In the genomic region with DNA sequence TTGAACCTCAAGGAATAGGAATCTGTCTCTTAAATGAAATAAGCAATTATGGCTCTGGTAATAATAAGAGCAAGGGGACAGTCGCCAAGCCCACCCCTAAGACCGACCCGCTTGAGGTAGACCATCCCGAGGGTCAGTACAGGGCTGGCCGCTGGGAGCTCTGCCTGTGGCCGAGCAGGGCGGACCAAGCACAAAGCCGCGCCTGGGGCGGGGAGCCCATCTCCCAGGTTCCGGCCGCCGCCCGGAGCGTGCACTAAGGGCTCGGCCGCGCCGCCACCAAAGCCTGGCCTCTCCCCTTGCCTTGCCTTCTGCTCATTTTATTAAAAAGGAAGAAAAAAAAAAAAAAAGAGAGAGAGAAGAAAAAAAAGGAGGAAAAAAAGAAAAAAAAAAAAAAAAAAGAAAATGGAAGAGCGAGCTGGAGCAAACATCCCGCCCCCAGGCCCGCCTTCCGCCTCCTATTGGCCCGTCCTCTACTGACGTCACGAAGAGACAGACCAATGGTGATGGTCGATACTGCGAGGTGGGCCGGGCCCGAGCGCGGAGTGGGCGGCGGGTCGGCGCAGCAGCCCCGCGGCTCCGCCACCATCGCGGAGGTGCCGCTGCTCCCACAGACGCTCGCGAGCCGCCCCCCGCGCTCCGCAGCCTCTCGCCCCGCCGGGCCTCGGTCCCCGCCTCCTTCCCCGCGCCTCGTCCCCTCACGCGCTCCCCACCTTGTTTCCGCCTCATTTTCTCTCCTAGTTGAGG, we compare ENCODE assay signal across 8 mouse cellular contexts. TPM values are rescaled to one million over a fixed set of nuclear protein-coding genes. Genes with fewer than 3 reads are reported as not detected.
DNase-seq lines count a peak whose midpoint lies in the region; ATAC-seq and TF ChIP-seq lines count a peak whose summit lies in the region.

TSS of gene Rere (plus strand) at position 629 of the 744 bp plus-strand sequence.

- no peaks in the 10 kb centered on the region for H3K79me2 ChIP-seq in heart, adult 2 months (replicated peaks; ENCODE audit: control insufficient read depth, insufficient read depth, low read length)

- H3K4me2 ChIP-seq in embryonic facial prominence, embryonic 13.5 days: peak within 1 kb of the TSS; percentile 77
- H3K4me2 ChIP-seq in limb, embryonic 13.5 days (replicated peaks): peak within 1 kb of the TSS; percentile 76
- peak within 1 kb of the TSS; percentile 69 for H3K4me2 ChIP-seq in midbrain, embryonic 16.5 days (ENCODE audit: low read length)

- WGBS in embryonic facial prominence, embryonic 13.5 days: under 1% methylated on average over 47 of the region's 60 CpGs
- WGBS in heart, adult 2 months: 1% methylated on average over 60 of the region's 60 CpGs
- under 1% methylated on average over 60 of the region's 60 CpGs for WGBS in limb, embryonic 13.5 days
- WGBS in midbrain, embryonic 16.5 days: under 1% methylated on average over 59 of the region's 60 CpGs

- TF ChIP-seq CTCF in heart, adult 2 months (IDR thresholded peaks at IDR 0.05): peak; percentile 49

- 0 out of 2 replicates have a peak, but pooled peaks have one; percentile 7 for TF ChIP-seq EP300 in heart, adult 2 months (IDR thresholded peaks at IDR 0.05; ENCODE audit: insufficient read depth, low read depth, low read length)

- peaks cover 25% of the 10 kb centered on the region for H3K4me1 ChIP-seq in embryonic facial prominence, embryonic 13.5 days
- H3K4me1 ChIP-seq in heart, adult 2 months (ENCODE audit: control insufficient read depth, insufficient read depth, low read length): peaks cover 3% of the 10 kb centered on the region
- peaks cover 35% of the 10 kb centered on the region for H3K4me1 ChIP-seq in limb, embryonic 13.5 days
- H3K4me1 ChIP-seq in midbrain, embryonic 16.5 days (ENCODE audit: control insufficient read depth, insufficient read depth, low read length): peaks cover 13% of the 10 kb centered on the region

- DNase-seq in 3134 (ENCODE audit: extremely low read depth, insufficient read length, low spot score): peak; percentile 87
- peak; percentile 97 to 98 for DNase-seq in adrenal gland, postnatal 36 days
- peak; percentile 98 to 100 for DNase-seq in heart, adult 2 months
- peak; percentile 97 to 98 for DNase-seq in kidney, adult 8-10 months
- DNase-seq in spleen, postnatal 10 days (ENCODE audit: low spot score in 2 of 2): peak; percentile 97 to 100

- intact Hi-C loops in heart, adult 2 months (cut with DNase I): no loop called here

- no peaks in the 10 kb centered on the region for H3K27me3 ChIP-seq in embryonic facial prominence, embryonic 13.5 days
- H3K27me3 ChIP-seq in heart, adult 2 months (ENCODE audit: control insufficient read depth, insufficient read depth, low read length): no peaks in the 10 kb centered on the region
- no peaks in the 10 kb centered on the region for H3K27me3 ChIP-seq in limb, embryonic 13.5 days
- no peaks in the 10 kb centered on the region for H3K27me3 ChIP-seq in midbrain, embryonic 16.5 days (ENCODE audit: control insufficient read depth, insufficient read depth, low read depth, low read length)

- peak; percentile 99 for ATAC-seq in embryonic facial prominence, embryonic 13.5 days (ENCODE audit: insufficient number of reproducible peaks, insufficient read depth, low FRiP score, low TSS enrichment, low read depth)
- peak; percentile 99 for ATAC-seq in limb, embryonic 13.5 days (ENCODE audit: low FRiP score, low read depth)
- peak; percentile 96 for ATAC-seq in midbrain, embryonic 16.5 days

- H3K9me3 ChIP-seq in embryonic facial prominence, embryonic 13.5 days: no peaks in the 10 kb centered on the region
- H3K9me3 ChIP-seq in limb, embryonic 13.5 days: no peaks in the 10 kb centered on the region
- no peaks in the 10 kb centered on the region for H3K9me3 ChIP-seq in midbrain, embryonic 16.5 days (replicated peaks; ENCODE audit: control insufficient read depth, low read length, poor library complexity, severe bottlenecking)

- no peaks in the 10 kb centered on the region for H3K36me3 ChIP-seq in embryonic facial prominence, embryonic 13.5 days
- H3K36me3 ChIP-seq in heart, adult 2 months (ENCODE audit: control insufficient read depth, insufficient read depth, low read length): peaks cover 2% of the 10 kb centered on the region; the same call in 1 of the 2 replicates
- no peaks in the 10 kb centered on the region for H3K36me3 ChIP-seq in limb, embryonic 13.5 days
- no peaks in the 10 kb centered on the region for H3K36me3 ChIP-seq in midbrain, embryonic 16.5 days (ENCODE audit: control insufficient read depth, insufficient read depth, low read length)

- TF ChIP-seq POLR2A in heart, adult 2 months (IDR thresholded peaks at IDR 0.05; ENCODE audit: insufficient read depth, low read depth, low read length): peak; percentile 83; the same call in 1 of the 2 replicates

- peak within 1 kb of the TSS; percentile 99 for H3K27ac ChIP-seq in embryonic facial prominence, embryonic 13.5 days
- peak within 1 kb of the TSS; percentile 91 for H3K27ac ChIP-seq in heart, adult 2 months
- peak within 1 kb of the TSS; percentile 99 for H3K27ac ChIP-seq in limb, embryonic 13.5 days
- H3K27ac ChIP-seq in midbrain, embryonic 16.5 days (ENCODE audit: low read length): peak within 1 kb of the TSS; percentile 99

- peak within 1 kb of the TSS; percentile 99 for H3K4me3 ChIP-seq in embryonic facial prominence, embryonic 13.5 days
- H3K4me3 ChIP-seq in heart, adult 2 months: peak within 1 kb of the TSS; percentile 94
- peak within 1 kb of the TSS; percentile 97 for H3K4me3 ChIP-seq in limb, embryonic 13.5 days
- peak within 1 kb of the TSS; percentile 100 for H3K4me3 ChIP-seq in midbrain, embryonic 16.5 days (ENCODE audit: low read depth, low read length)

- peak within 1 kb of the TSS; percentile 99 for H3K9ac ChIP-seq in embryonic facial prominence, embryonic 13.5 days
- peak within 1 kb of the TSS; percentile 96 for H3K9ac ChIP-seq in heart, adult 2 months (ENCODE audit: low read depth, low read length)
- H3K9ac ChIP-seq in limb, embryonic 13.5 days: peak within 1 kb of the TSS; percentile 100
- peak within 1 kb of the TSS; percentile 98 for H3K9ac ChIP-seq in midbrain, embryonic 16.5 days (ENCODE audit: low read depth, low read length)

RNA-seq across cellular contexts. Expression of gene Rere, which starts in this region (rescaled TPM):
- 100 to 1,000 TPM; 114 to 116 TPM for total RNA-seq in adrenal gland, postnatal 36 days (2021)
- polyA plus RNA-seq in embryonic facial prominence, embryonic 13.5 days (2015; fragmentation: Nextera tagmentation; extraction: Ambion mirVana): 23.3 and 26.3 TPM in 2 replicates
- 10 to 100 TPM; 39.0 to 46.4 TPM for total RNA-seq in heart, adult 2 months (2021)
- 16.2 and 19.3 TPM in 2 replicates for polyA plus RNA-seq in heart, adult 2 months (2012; rRNA removed)
- polyA plus RNA-seq in limb, embryonic 13.5 days (2015; fragmentation: Nextera tagmentation; extraction: Ambion mirVana): 24.1 and 24.2 TPM in 2 replicates
- polyA plus RNA-seq in midbrain, embryonic 16.5 days (2015; fragmentation: Nextera tagmentation; extraction: Ambion mirVana): 29.0 and 31.2 TPM in 2 replicates

Comparison
In these comparisons a context has a peak if more than half of its experiments do, and no peak if none do; other contexts are left out.
1. Peak in every context shown above with its lines: DNase-seq, ATAC-seq, H3K4me3 ChIP-seq and H3K27ac ChIP-seq.